Mouse (Mus musculus) thymus, postnatal 4 days (tissue): ENCODE measurements around the gene Wnt5a.

Experiments
- DNase-seq: peaks from one replicate; pipeline ENCODE4 v3.0.0; 2021

Wnt5a gene

DNA sequence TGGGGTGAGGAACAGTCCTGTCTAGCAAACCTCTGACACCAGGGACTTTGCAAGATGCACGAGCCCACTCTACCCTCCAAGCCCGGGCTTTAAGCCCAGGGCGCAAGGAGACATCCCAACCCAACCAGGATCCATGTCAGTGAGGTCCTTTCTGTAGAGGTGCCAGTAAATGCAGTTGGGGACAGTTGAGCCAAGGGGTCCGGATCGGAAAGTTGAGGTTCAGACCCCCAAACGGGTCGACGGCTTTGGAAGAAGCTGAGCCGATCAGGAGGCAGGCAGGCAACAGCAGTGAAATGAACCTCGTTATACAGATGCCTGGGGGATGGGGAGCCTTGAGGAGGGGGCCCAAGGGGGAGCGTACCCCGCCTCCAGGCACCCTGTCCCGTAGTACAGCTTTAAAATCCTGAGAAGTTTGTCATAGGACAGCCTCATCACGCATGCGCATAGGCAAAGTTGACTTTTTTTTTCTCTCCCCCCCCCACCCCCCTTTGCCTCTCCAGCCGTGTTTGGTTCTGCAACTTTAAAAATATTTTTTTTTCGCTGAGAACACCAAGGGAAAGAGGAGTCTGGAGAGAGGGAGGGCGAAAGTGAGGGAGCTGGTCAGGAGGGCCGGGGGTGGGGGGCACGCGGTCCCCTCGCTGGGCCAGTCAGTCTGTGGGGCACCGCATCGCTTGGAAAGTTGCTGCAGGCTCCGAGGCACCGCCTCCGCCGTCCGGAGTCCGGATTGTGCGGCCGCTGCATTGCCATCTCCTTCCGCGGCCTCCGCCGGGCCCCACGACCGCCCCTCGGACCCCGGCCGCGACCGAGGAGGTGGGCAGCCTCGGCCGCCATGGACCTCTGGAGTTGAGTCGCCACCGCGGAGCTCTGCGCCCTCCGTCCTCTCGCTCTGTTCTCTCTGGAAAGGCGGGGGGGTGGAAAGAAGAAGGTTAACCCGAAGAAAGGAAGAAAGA lies at the start of gene Wnt5a:
TSS of gene Wnt5a (plus strand) at position 650 of the 950 bp plus-strand sequence.
- no peak for DNase-seq

DNA sequence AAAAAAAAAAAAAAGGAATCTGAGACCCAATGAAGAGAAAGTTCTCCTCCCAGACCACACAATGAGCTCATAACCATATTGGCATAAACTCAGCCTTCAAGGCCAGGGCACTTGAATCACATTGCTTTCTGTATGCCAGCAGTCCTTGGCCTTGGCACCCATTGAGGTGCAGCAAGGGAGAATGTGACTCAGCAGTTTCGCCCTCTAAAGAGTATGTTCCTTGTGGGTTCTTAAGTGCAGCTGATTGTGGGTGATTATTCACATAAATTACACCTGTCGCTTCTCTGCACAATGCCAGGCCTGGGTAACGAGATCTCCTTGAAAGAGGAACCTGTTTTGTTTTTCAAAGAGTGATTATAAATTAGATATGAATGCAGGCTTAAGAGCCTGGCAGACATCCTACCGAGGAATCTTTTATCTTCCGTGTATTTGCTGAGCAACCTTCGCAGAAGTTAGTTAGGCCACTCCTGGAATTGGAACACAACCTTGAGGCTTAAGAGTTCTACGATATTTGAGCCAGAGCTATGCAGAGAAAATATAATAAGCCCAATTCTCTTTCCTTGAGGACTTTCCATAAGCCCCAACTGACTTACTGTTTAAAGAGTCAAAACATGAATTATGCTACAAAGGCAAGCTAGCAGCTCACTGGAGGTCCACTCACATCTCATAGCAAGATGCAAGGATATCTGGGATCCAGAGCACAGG lies 48.0 kb upstream of the Wnt5a start:
- DNase-seq = no peak

DNA sequence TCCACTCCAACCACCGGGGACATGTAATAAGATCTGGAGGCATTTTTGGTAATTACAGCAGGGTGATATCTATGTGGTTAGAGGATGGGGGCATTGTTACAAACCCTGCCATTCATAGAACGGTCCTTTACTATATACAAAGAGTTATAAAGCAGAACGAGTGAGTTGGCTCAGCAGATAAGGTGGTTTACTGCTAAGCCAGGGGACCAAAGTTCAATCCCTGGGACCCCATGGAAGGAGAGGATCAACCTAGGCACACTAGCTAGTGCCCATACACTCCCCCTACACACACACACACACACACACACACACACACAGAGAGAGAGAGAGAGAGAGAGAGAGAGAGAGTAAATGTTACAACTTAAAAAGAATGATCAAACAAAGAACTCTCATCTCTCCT lies 47.1 kb upstream of the Wnt5a start:
- no peak for DNase-seq

DNA sequence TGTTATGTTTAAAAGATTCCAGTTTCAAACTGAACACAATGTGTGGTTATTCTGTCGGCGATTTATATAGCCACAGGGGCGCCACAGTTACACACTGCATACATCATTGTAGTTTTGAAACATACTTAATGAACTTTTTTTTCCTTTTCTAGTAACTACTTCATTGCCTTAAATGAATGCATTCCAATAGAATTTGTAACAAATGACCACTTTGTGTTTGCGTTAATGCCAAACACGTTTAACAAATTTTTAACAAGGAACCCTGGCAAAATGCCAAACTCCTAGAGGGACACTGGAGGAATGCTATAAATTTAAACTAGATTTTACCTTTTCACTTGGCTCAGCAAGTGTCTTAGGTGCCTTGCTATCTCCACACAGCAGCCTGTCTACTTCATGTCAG lies 36.6 kb upstream of the Wnt5a start:
- no peak for DNase-seq

DNA sequence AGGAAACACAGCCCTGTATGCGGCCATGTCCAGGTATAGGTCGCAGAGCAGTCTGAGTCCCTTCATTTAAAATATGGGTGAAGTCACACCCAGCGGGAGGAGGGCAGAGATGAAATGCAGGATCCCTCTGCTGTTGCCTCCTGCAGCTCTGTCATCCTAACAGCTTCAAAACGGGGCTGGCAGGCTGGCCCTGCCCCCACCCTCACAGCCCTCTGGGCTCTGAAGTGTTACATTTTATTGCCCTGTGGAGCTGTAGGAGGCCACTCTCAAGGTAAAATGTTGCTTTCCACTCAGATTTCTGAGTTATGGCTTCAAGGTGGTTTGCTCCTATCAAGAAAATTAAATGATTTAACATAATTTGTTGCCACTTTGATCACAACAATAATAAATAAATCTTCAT lies 34.9 kb upstream of the Wnt5a start:
- DNase-seq = no peak

DNA sequence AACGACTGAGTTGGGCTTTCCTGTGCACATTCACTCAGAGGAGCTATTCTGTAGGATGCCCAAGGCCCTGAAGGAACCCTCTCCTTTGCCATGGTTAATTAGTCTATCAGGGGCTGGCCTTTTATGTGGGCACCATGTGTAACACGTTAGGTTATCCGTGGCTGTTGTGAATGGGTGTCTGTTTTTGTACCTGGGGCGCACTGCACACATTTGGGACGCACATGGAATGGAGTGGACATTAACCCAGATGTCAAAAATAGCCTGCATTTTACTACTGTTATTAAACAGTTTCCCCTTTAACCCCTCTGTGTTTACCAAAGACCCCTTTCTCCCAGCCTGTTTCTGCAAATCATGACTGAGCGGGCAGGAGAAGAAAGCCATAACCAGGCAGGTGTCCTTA lies 34.3 kb upstream of the Wnt5a start:
- DNase-seq = no peak

DNA sequence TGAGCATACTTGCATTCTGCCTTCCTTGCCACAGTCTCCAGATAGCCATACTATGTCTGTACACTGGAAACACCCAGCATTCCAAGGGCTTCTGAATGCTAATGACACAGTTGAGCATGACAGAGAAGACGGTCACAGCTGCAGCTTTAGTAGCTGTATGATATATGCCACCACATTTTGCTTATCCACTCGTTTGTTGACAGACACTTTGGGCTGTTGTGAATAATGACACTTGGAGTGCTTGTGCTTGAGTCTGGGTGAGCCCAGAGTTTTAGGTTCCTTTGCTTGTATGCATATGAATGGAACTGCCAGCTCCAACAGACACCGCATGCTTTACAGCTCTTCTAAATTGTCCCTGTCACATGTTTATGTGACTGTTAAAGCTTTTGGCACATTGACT lies 29.5 kb upstream of the Wnt5a start:
- DNase-seq = no peak

DNA sequence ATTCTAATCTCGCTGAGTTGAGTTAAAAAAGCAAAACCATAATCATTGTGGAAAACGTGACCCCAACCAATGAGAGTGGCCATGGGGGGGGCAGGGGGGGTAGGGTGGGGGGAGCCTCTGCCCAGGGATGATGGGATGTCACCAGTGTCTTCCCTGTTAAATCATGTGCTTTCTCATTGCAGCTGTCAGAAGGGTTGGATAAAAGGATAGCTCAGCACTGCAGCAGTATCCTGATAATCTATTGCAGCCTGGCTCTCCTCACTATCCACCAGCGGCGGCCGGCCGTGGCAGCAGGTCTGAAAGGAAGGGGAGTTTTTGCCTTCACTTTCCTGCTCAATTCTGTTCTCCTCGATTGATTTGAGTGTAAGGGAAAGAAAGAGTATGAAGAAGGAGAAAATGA lies 29.1 kb upstream of the Wnt5a start:
- no peak for DNase-seq

DNA sequence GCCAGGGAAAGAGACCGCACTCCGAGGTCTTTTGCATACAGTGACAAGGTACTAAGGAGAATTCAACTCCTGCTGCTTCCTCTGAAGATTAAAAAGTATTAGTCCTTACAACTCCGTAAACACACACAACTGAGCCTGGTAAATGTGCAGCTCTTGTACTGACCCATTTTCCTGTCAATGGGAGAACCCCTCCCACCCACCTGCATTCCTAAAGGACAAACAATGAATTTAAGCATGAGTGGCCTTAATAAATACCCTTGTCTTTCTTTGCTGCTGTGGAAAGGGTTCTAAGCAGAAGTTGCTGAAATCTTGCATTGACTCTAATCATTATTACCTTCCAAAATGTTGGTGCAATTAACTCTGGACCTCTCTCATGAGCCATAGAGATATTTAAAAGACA lies 27.8 kb upstream of the Wnt5a start:
- no peak for DNase-seq

DNA sequence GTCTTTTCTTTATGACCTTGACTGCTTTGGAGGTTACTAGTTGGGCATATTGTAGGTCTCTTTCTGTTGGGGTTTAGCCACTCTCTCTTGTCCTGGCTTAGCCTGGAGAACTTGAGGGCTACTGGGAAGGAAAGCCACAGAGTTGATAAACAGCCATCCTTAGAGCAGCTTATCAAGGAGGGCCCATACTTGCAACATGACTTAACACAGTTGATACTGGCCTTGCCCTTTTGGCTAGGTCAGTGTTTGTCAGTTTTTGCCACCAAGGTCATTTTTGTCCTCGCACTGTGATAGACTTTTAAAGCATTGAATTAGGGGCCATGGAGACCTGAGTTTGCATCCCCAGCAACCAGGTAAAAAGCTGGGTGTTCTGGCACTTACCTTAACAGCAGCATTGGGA lies 23.7 kb upstream of the Wnt5a start:
- no peak for DNase-seq

DNA sequence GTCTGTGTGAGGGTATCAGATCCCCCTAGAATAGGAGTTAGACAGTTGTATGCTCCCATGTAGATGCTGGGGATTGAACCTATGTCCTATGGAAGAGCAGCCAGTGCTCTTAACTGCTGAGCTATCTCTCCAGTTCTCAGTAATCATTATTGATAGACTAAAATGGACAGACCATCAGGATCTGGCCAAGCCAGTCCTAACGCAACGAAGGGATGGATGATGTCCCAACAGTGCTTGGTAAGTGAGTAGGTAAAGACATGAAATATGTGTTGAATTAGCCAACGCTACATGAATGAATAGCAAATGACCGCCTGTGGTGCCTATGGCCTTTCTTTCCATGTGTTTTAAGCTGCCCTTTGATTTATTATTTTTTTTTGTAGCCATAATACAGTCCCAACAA lies 10.7 kb upstream of the Wnt5a start:
- DNase-seq = no peak

DNA sequence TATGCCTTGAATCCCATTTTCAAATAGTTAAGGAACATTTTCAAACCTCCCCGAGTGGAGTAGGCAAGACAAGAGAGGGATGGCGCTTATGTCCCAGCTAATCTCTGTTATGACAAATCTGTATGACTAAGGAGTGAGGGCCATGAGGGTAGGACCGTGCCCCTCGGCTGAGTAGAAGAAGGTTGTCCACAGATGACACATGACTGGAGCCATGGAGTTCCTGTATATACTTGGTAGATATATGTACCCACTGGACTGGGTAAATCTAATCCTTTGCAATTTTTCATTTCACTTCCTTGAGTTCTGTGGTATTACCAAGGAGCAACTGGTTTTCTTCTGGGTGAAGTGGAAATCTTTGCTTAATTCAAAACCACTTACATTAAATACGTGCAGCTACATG lies 10.3 kb upstream of the Wnt5a start:
- no peak for DNase-seq

DNA sequence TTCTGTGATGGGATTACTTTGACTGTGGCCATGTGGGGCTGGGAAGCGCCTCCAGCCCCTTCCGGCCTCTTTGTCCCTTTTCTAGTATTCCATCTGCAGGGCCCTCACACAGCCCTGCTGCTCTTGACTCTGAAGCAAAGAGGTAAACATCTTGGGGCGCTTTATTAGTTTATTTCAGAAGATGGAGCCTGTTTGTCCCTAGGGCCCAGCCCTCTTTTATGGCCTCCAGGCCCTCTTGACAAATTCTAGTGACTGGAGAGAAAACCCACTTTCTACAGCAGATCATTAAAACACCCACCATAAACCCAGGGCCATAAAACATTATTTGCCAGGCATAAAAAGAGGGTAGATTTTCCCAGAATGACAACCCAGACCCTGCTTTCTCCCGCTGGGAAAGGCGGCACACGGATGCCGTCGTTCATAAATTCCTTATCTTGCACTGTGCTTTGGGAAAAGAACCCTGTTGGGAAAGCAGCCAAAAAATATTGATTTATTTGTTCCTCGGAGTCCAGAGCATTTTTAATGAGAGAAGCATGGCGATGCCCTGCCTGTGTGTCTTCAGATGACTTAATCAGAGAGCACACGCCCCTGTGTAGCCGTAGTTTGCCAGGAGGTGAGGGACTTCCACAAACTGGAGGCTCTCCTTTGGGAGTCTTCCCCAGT lies 3.2 kb upstream of the Wnt5a start:
- no peak for DNase-seq

DNA sequence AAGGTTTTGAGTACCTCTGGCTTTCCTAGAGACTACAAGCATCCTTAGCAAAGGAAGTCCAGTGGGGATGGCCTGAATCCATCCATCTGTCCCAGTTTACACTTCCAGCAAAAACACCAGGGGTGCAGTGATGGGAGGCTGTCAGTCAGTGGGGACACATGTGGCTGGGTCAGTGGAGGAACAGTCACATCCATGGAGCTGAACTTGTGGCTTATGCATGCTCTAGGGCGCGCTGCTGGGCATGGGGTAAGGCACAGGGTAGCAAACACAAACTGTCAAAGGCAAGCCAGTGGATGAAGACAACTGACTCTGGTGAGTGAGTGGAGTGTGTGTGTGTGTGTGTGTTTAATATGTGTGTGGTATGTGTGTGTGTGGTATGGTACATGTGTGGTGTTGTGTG lies 1.3 kb upstream of the Wnt5a start:
- DNase-seq = no peak

DNA sequence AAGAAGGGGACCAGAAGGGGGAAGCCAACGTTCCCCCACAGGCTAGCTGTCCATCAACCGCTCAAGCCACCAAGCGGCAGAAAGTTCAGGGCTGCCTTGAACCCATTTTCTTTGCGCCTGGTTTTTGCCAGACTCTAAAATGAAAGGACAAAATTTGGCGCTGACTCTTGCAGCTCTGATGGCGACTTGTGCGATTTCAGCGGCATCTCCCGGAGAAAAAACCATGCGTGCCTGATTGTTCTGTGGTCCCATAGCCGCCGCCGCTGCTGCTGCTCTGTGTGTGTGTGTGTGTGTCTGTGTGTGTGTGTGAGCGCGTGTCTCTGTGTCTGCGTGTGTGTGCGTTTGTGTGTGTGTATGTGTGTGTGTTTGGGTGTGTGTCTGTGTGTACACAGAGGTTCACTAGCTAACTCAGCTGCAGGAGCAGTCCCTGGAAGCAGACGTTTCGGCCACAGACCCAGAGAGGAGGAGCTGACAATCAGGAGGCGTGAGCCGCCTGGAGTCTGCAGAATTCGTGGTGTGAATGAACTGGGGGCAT lies 568 bp downstream of the Wnt5a start:
- no peak for DNase-seq

DNA sequence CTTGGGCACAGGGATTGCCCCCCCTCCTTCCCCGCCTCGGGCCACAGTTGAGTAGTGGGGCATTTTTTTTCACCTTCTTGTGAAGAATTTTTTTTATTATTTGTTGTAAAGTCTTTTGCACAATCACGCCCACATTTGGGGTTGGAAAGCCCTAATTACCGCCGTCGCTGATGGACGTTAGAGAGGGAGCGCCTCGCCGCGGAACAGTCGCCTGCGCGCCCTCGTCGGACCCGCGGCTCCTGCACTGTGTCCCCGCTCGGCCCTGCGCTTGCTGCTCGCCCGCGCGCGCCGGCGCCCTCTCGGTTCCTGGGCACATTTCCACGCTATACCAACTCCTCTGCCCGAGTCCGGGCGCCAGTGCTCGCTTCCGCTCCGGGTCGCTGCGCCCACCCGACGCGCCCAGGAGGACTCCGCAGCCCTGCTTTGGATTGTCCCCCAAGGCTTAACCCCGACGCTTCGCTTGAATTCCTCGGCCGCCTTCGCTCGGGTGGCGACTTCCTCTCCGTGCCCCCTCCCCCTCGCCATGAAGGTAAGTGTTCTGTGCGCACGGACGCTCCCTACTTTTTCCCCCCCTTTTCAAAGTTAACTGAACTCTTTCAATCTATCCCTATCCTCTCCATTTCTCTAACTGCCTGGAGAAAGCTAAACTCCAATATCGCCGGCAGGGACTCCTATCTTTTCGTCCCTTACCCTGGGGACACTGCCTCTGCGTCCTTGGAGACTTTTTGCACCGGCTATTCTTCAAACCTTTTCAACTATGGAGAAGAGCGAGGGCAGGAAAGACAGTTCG lies 1.2 kb downstream of the Wnt5a start:
- no peak for DNase-seq

DNA sequence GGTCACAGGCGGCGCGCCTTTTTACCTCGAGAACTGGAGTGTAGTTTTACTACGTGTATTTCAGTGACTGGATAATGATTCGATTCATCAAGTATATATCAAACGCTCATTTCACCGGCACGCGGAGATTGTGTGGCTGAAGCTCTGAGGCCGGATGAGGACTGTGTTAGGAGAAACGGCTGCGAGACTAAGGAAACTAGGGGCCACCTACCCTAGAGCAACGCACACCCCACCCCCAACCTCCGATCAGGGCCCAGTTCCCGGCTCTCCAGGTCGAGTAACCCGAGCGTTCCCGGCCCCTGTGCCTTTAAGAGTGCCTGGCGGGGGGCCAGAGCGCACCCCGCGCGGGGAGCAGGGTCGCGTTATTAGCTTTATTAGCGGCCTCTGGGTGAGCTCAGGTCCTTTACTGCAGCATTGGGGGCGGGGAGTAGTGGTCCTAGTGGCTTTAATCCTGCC lies 1.9 kb downstream of the Wnt5a start:
- no peak for DNase-seq

DNA sequence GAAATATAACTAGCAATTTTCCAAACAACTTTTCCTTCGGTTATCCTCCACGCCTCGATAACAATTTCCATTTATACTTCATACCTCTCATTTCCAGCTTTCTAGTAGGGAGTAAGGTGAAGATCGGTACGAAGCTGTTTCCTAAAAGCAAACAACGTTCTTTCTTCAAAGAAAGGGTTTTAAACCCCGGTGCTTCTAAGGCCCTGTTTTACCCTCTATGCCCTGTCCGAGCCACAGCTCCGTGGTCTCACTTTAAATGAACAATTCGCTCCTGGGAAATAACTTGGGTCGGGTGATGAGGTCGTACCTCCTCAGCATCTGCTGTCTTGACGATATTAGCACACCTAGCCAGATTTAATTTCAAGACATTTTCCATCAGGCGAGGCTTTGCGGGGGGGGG lies 2.5 kb downstream of the Wnt5a start:
- DNase-seq = no peak

DNA sequence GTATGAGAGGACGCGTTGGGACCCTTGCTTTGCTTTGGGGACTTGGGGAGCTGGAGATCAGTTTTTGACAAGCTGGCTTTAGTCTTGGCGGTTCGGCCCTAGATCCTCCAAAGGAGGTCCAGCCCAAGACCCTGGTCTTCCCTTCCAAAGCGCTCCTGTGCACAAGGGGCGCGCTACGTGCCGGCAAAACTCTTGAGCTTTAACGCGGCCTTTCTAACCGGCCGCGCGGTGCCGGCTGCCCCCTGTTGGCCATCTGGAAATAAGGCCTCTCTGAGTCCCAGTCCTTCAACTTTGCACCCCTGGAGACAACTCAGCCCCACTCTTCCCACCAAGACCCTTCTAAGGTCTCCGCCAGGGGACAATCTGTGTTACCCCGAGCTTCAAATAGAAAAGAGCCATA lies 2.9 kb downstream of the Wnt5a start:
- peak; percentile 31 for DNase-seq

DNA sequence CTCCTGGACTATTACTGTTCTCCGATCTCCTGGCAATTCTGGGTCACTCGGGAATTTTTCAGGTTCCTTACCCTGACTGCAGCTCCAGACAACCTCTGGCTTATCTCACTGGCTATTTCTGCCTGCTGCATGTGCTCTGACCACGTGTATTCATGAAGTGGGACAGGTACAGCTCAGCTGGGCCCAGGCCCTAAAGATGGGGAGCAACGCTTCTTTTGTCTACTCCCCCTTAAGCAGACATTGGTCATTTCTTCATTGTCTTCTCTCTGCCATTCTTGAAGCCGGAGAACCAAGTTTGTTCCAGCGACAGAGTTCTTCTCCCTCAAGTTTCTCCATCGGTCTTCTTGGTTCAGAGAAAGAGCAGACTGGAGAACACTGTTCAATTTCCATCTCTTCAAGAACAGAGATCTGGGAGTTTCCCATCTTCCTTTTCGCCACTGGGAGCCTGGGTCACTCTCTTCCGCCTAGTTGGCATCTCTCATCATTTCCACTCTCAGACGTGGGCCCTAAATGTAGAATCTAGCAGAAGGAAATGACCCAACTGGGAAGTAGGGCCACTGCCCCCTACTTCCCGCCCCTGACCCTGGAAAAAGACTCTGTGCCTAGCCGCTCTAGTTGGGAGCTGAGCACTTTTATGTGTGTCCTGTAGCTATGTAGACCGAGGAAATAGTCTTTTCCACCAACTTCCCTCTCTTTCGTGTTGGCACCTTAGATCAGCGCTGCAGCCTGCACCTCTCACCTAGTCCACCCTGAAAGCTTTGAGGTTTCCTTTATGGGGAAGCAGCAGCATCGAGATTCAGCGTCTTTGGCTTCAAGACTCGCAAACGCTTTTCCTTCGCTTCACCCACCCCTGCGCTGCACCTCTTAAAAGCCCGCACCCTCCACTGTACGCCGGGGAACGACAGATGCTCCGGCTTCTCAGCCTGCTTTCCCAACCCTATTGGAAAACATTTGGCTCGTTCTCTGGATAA lies 4.0 kb downstream of the Wnt5a start:
- no peak for DNase-seq
